Mouse (Mus musculus): ENCODE measurements at regions not wholly inside any gene's neighbourhood (a gene's known extent, or its start where the extent isn't known, plus 50 kb on each side); places are given as distances from the start of the nearest gene placed in this dataset.

GRCm38 (mm10) chr2:74187963-74188790 lies 277.1 kb upstream of the Atp5g3 start:
- no peak for DNase-seq

GRCm38 (mm10) chr2:74178106-74178505 lies 267.0 kb upstream of the Atp5g3 start:
- no peak for DNase-seq

GRCm38 (mm10) chr2:74168776-74169570 lies 257.8 kb upstream of the Atp5g3 start:
- no peak for DNase-seq

DNA sequence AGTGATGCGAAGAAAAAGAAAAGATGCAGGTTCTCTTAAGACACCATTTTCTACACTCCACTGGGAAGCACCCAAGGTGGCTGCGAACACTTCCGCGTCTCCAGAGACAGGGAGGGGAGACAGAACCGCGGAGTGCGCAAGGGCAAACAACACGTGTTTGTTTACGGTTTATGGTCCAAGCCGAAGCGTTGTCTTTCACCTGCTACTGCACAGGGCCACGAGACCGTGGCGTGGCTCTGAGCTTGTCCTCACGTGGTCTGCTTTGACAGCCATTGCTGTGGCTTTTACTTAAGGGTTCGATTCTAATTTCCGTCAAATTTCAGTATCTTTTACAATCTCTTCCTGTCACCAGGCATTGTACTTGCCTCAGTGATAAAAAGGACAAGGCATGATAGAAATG lies 257.2 kb upstream of the Atp5g3 start:
- no peak for DNase-seq

GRCm38 (mm10) chr2:74154062-74154461 lies 242.9 kb upstream of the Atp5g3 start:
- no peak for DNase-seq

DNA sequence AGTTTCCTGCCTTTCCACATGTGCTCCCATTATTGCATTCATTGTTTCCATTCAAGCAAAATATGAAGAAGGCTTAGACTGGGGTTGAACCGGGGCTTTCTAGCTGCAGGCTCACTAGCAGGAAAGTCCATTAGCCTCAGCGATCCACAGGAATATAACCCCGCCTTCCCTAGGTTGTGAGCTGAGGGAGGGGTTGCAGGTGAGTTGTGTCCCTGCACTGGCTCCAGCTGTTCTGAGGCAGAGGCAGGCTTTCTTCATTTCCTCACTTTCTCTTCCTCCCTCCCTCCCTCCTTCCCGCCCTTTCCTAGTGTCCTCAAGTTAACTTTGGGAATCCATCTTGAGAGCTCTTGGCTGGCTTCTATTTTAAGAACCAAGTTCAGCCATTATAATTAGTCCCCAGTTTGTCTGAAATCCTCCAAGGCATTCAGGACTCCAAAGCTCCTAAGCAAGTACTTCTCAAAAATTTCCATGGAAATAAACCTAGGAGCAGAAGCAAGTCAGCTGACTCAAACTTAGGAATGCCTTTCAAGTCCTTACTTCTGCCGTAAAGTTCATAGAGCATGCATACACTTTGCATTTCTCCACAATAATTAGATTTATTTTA lies 242.2 kb upstream of the Atp5g3 start:
- no peak for DNase-seq

DNA sequence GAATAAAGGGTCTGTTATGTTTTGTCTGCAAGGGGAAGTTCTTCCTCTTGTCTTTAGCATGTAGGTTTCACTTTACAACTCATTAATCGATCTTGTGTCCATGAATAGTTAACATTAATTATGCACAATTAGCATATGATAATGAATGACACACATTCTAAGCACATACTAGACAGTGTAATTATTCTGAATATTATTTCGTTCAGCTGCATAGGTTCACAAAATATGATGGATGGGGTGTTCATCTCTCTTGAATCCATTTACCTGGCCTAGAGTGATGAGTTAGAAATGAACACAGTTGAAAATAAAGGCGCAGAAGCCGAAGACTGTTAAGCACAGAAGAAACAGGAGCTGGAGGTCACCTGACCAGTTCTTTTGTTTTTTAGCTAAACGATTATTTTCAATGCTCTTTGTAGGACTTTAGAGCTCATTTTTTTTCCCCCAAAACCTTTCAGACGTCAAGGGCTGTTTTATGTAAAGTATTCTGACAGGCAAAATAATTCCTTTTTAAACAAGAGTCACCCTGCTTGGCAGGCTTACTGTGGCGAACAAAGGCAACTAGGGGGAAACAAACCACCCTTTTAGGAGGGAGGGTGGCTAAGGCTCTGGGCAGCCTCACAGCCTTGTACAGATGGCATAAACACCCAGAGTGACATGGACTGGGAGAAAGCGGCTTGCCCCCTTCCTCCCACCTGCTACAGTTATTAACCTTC lies 241.6 kb upstream of the Atp5g3 start:
- no peak for DNase-seq

DNA sequence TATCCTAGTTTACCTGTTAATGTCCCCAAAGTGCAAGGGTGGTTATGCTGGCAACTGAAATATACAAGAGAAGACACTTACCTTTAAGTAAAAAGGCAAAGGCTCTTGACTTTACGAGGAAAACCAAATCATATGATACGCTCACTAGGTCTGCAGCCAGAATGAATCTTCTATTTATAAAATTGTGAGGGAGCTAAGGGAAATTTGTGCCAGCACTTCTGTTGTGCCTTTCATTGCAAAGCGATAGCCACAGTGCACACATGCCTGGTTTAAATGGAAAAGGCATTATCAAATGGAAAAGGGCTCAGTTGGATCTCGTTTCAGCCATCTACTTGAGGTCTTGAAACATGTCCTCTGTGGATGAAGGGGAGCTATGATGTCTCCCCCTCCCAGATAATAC lies 236.1 kb upstream of the Atp5g3 start:
- DNase-seq: no peak

DNA sequence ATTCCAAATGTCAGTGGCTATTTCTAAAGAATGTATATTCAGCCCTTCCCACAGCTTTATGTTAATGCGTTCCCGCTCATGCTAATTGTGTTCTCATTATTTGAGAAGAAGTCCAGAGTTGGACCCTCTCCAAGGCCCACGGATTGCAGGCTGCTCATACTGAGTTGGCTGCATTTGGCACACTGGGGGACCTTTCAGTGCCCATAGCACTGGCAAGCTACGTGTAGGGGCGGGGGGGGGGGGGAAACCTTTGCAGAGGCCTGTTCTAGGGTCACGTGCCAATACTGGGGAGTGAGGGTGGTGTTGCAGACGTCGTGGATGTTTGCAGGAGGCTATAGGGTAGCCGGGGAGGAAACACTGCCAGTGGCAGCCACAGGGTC lies 225.5 kb upstream of the Atp5g3 start:
- no peak for DNase-seq

DNA sequence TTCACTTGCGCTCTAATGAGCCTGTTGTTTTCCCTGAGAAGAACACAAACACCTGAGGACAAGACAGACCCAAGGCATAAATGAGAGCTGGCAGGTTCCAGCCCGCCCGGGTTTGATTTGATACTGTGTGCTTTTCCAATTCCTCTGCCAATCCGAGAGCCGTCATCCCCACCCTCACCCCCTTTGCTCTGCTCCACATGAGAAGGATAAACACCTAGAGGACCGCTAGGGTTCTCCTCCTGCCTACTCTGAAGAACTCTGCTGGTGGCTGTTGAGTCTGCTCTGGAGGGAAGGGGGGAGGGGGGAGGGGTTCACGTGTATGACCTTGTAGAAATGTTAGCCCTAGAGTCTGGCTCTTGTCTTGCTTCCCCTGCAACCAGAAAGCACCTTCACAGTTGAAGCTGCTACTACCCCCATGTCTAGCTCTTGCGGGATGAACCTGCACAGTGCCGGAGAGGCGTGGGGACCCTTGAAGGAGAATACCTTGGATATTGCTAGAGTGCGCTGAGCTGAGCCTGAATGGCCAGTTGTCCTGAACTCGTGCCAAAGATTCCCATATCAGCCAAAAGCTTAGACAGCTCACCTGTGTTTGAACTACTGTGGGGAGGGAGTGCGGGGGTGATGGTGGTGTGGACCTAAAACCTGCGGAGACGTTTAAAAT lies 225.0 kb upstream of the Atp5g3 start:
- DNase-seq: no peak

- DNase-seq: no peak
Observed at GRCm38 (mm10) chr2:74130141-74130588, 219.0 kb upstream of the Atp5g3 start.

DNA sequence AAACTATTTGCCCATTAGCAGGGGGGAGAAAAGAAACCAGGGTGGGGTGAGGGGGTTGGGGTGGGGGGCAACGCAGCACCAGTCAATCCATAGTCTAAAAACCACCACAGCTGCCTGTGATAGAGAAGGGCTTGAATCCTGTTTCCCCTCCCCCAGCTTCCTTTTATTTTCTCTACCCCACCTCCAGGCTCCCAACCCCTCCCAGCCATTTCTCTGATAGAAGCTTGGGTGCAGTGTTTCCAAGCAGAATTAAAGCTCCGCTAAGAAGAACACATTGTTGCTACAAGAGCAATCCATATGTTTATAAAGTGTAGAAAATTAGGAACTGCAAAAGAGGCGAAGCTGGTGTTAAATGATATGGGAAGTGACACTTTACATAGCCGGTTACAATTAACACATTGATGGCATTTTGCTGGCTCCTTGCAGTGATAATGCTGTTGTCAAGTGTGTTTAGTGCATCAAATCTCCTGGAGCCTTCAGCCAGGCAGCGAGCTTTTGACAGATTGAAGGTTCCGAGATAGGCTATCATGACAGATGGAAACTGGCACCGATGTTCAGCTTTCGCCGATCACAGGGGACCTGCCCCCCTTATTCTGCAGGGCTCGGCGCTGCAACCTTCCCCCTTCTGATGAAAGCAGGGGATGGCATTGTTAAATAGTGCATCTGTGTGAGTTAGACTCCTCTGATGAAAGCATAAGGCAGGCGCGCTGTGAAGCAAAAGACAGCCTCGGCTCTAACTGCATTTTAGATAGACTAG lies 217.8 kb upstream of the Atp5g3 start:
- peak; percentile 37 to 48 for DNase-seq

DNA sequence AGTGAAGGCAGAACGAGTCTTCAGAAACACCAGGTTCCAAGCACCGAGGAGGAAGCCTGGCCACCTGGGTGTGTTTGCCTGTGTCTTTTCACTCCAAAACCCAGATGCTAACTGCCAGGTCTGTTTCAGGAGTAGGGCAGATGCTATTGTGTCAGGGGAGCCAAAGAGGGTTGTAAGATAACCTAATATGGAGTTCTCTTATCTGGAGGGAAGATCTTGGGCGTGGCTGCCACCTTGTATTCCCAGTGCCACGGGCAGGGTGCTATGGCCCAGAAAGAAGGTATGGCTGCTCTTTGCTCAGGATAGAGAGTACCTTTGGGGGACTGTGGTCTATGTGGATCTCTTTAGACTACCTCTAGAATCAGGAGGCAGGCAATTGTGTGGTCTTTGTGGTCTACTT lies 216.0 kb upstream of the Atp5g3 start:
- no peak for DNase-seq

- DNase-seq: no peak
Observed at GRCm38 (mm10) chr2:74124252-74124651, 213.1 kb upstream of the Atp5g3 start.

DNA sequence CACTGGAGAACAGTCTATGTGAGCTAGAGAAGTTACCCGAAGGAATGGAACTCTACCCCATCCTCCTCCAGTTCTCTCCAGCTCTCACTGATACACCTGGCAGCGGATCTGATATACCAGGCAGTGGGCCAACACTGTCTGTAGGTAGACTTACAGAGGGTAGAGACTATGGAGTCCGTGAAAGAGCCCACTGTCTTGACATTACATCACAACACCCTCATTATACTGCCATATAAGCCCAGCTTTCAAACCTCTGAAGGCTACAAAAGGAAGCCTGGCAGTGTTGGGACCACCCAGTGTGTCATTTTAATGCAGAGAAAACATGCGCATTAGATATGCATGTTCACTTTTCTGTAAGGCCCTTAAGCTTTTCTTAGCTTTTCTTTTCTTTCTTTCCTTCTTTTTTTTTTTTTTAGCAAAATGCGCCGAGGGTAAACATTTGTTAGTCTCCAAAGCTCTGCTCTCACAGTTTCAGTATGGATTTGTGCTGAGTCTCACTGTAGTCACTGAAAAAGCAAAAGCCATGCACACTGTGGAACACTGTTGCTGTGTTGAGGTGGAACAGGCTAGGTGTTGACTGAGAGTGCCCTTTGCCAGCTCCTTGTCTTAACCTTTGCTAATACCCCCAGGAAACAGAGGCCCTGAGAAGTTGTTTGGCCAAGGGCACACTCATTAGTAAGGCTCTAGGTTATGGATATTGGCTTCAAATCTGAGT lies 212.4 kb upstream of the Atp5g3 start:
- DNase-seq: no peak

- DNase-seq: no peak
Observed at GRCm38 (mm10) chr2:74122937-74123336, 211.8 kb upstream of the Atp5g3 start.

- DNase-seq: no peak
Observed at GRCm38 (mm10) chr2:74120051-74120450, 208.9 kb upstream of the Atp5g3 start.

DNA sequence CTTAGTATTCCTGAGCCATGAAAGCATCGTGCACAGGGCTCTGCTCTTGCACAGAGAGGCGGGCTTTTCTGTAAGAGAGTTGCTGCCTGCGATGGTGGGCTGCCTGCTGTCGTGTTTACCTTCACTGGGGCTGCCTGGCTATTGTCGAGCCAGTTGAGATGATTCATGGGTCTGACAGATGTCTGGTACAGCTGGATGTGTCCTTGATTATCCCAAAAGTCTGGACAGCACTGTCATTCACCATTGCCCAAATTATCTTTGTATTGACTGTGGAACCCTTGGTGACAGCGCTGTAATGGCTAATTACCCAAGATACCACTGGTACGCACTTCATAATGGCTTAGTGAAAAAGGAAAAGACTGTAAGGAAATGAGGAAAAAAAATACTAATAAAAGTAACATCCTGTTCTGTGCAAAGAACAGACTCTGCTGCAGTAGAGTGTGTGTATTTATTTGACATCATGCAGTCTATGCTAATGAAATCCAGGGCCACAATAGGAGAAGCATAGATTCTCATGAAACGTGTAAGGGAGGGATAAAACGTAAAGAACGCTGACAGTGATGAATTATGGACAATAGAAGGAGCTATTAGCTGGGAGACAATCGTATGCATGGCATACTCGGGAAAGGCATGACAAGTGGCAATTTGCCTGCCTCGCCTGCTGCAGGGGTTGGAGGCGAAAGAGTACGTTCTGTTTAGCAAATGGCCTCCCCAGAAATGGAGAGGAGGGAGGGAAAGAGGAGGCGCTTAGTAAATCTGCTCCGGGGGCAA lies 208.2 kb upstream of the Atp5g3 start:
- DNase-seq: no peak

DNA sequence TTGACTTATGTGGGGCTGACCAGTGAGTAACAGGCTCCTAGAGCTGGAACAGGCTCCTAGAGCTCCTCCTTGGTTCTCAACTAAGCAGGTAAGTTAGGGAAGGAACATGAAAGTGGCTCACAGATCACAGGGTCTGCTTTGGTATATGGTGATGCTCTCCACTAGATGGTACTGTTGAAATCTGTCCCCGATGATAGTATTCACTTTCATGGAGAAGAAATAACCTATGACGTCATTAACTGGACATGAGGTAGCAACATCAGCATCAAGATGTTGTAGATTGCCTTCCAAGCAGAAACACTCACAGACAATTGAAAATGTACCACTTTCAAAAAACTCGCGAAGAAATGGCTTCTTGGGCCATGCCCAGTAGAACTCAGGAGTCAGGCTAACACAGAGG lies 195.3 kb upstream of the Atp5g3 start:
- no peak for DNase-seq

Measured in layer of hippocampus, postnatal 36 days (tissue).